Mouse (Mus musculus): ENCODE data around the gene Slc39a8. TPM values are rescaled to one million over a fixed set of nuclear protein-coding genes. Genes with fewer than 3 reads are reported as not detected.
A peak's percentile ranks its signal among the peaks of the same experiment; 100 is the strongest.

The Slc39a8 gene
- total RNA-seq, 2 experiments from 2014 or later = 2.9 to 3.5 TPM

DNA sequence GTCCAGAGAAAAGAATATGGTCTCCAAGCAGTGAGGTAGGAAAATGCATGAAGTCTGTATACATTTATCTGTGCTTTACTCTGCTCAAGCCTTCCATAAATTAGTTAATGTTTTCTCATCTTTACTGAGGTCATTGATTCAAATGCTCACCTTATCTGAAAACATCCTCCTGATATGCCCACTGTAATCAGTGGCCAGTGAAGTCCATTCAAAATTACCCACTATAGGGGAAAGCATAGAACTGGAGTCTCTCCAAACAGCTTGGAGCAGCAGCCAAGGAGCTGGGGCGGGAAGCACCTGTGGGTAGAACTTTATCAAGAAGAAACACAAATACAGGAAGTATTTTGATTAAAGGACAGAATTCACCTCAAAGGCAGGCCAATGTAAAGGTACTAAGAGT, 19.8 kb downstream of the Slc39a8 start:
- DNase-seq (ENCODE audit: extremely low spot score in 1 of 2, low spot score in 1 of 2) = no peak

DNA sequence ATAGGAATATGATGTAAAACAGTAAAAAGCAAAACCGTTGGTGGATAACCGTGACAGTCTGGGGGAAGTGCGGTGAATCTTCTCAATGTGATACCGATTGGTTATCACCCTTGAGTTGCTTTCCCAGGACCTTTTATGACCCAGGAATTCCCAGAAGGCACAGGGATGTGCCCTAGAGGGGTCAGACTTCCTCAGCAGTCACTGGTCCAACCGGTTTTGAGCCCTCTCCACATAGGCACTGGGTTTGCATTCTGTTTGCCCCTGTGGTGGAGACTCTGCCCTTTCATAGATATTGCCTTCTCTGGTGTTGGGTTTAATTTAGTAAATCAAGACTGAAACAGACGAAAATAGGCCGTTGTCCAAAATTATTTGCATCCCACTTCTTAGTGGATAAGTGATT, 20.8 kb downstream of the Slc39a8 start:
- DNase-seq (ENCODE audit: extremely low spot score in 1 of 2, low spot score in 1 of 2) = no peak

DNA sequence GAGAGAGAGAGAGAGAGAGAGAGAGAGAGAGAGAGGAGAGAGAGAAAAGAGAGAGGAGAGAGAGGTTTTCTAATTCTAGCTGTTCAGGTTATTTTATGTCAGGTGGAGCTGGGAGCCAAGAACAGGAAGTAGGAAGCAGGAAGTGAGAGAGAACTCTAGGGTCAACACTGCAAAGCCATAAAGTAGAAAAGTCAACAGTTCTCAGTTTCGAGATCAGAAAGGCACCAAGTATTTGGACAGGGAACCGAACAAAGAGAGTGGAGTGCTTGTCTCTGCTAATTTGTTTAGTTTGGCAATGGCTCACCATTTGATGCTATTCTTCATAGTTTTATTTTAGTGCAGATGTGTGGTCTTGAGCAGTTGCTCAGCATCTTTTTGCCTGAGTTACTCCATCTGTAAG, 26.5 kb downstream of the Slc39a8 start:
- DNase-seq (ENCODE audit: extremely low spot score in 1 of 2, low spot score in 1 of 2) = no peak

GRCm38 (mm10) chr3:135853604-135854297, 28.7 kb downstream of the Slc39a8 start:
- no peak for DNase-seq (ENCODE audit: extremely low spot score in 1 of 2, low spot score in 1 of 2)

DNA sequence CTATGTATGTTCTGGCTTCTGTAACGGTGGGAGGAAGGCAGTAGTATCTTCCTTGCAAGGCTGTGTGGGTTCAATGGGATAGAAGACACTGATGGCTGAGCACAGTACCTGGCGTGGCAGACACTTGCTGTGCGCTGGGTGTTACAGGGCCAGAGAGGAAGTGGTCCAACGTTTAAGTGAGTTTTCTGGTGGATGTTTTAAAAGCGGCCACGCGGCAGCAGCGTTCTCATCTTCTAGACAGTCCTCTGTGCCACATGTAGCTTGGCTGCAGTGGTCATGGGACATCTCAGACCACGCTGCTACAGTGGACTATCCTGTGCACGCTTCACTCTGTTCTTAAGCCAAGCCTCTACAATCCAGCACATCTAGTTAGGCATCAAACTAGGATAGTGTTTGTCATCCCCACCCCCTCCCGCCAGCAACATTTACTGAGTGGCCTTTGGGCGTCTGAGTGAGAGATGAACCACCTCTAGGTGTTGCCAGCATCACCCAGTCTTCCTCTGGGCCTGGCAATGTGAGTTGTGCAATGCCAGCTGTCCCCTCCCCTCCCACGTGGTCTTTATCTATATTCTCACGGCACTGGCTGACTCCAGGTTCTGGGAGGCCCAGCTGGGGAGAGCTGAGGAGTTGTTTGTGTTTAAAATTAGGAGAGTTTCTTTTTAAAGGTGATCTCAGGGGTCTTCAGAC, 29.4 kb downstream of the Slc39a8 start:
- no peak for DNase-seq (ENCODE audit: extremely low spot score in 1 of 2, low spot score in 1 of 2)

DNA sequence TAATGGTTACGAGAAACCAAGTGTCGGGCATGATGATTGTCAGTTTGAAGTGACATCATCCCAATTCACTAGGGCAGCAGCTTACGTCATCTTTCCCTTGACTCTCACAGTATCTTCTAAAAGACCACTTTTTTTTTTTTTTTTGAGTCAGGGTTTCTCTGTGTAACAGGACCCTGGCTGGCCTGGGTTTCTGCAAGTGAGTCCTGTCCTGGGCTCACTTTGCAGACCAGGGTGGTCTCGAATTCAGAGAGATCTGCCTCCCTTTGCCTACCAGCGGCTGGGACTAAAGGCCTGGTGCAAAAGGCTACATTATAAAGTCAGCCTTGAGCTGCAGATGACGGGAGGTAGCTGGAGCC, 29.9 kb downstream of the Slc39a8 start:
- DNase-seq (ENCODE audit: extremely low spot score in 1 of 2, low spot score in 1 of 2) = no peak

DNA sequence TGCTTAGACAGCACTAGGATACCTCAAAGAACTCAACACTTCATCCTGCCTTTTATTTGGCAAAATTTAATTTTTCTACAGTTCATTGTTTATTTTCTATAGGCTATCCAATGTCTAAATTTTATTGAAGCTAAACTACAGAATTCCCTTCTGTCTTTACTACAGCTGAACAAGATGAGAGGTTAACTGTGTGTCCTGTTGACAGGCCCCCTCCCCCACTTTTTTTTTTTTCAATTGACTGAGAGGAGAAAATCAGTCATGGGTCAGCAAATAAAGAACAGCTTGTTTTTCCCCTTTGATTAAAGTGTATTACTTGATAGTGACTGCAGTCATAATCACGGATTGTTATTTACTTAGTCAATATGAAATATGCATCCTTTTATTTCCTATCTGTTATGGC, 31.2 kb downstream of the Slc39a8 start:
- DNase-seq (ENCODE audit: extremely low spot score in 1 of 2, low spot score in 1 of 2) = no peak

- no peak for DNase-seq (ENCODE audit: extremely low spot score in 1 of 2, low spot score in 1 of 2)
Observed at GRCm38 (mm10) chr3:135857134-135857533, 32.1 kb downstream of the Slc39a8 start.

DNA sequence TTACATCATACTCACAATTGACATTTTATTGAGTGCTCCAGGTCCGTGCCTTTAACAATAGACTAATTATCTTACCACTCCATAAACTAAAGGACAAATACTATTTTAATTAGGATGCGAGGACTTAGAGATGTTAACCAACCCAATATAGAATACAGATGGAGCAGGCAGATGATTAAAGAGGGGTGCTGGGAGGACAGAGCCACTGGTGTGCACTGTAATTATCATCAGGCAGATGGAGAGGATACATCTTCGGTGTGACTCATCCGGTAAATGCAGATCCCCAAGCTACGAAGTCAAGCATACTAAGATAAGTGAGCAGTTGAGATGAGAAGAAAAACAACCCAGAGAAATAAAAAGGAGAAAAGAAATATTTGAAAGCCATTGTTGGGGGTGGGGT, 34.4 kb downstream of the Slc39a8 start:
- DNase-seq (ENCODE audit: extremely low spot score in 1 of 2, low spot score in 1 of 2) = no peak

DNA sequence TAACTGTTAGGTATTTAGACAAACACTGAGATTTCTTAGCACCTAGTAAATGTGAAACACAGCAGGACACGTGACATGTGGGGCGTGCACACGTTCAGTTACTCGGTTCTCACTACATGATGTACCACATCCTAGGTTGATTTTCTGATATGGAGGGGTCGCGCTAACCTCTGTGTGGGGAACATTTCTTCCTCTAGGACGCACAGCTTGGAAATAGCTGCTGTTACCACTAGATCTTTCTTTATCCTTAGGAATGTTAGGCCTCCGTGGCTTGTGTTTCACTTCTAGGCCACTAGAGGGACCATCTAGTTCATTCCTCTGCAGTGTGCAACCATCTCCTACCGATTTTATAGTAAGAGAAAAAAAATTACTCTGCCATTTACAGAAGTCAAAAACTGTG, 37.7 kb downstream of the Slc39a8 start:
- DNase-seq (ENCODE audit: extremely low spot score in 1 of 2, low spot score in 1 of 2) = peak in 1 of 2 experiments; percentile 30

- no peak for DNase-seq (ENCODE audit: extremely low spot score in 1 of 2, low spot score in 1 of 2)
Observed at GRCm38 (mm10) chr3:135869041-135869440, 44.0 kb downstream of the Slc39a8 start.

DNA sequence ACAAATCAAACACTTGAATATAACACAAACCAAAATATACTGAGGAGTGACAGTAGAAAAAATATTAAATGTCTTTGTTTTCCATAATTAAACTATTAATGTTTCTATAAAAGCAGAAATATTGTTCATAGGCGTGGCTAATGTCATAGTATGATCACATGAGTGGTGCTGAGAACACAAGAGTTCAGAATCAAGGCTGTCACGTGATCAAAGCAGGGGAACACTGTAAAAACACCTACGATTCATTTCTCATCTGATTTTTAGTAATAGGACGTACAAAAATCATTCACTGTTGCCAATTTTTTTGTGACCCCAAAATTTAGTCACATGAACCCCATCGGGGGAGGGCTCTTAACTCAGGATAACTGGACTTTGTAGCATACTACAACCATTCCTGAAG, 47.2 kb downstream of the Slc39a8 start:
- DNase-seq (ENCODE audit: extremely low spot score in 1 of 2, low spot score in 1 of 2) = no peak

- no peak for DNase-seq (ENCODE audit: extremely low spot score in 1 of 2, low spot score in 1 of 2)
Observed at GRCm38 (mm10) chr3:135873596-135873995, 48.5 kb downstream of the Slc39a8 start.

DNA sequence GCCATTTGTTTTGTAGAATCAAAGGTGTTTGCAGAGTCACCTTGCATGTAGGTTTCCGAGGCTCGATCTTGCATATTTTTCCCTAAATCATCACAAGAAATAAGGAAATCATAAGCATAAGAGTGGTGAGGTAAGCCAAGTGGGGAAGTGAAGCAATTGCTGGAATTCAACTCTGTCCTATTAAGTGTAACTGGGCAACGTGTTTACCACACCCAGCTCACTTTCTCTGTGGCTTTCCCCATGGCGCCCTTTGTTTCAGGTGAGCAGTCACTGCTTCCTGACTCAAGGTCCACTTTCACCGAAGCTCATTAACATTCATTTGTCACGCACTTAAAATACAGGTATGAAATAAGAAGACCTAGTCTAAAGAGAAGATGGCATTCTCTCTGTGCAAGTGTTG, 53.0 kb downstream of the Slc39a8 start:
- DNase-seq (ENCODE audit: extremely low spot score in 1 of 2, low spot score in 1 of 2) = no peak

DNA sequence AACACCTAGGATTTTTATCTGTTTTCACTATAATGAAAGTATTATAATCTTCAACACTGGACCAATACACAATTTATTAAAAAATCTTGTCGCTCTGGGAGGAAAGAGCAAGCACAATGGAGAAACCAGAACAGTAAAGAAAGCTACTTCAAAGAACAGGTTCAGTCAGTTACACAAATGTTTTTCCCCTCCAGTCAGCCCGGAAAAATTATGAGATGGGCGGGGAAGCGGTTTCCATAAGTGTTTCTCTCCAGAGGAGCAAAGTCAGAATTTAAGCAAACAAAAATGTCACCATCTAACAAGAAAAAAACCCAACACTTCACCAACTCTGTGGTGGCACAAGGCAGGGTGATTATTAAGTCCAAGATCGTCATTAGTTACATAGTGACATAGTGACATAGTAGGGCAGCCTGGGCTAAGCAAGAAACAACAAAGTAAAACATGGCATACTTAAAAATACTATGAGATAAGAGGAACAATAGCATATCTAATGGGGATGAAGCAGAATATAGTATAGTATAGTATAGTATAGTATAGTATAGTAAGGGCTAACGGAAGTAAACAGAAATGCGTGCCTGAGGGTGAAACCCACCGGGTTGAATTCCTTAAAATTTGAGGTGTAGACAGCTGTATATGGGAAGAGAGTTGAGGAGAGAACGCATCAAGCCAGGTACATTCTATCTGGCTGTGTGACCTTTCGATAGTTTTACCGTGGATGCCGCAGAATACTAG, 61.0 kb downstream of the Slc39a8 start:
- no peak for DNase-seq (ENCODE audit: extremely low spot score in 1 of 2, low spot score in 1 of 2)

GRCm38 (mm10) chr3:135886659-135887027, 61.6 kb downstream of the Slc39a8 start:
- DNase-seq (ENCODE audit: extremely low spot score in 1 of 2, low spot score in 1 of 2) = peak; percentile 65 to 88

DNA sequence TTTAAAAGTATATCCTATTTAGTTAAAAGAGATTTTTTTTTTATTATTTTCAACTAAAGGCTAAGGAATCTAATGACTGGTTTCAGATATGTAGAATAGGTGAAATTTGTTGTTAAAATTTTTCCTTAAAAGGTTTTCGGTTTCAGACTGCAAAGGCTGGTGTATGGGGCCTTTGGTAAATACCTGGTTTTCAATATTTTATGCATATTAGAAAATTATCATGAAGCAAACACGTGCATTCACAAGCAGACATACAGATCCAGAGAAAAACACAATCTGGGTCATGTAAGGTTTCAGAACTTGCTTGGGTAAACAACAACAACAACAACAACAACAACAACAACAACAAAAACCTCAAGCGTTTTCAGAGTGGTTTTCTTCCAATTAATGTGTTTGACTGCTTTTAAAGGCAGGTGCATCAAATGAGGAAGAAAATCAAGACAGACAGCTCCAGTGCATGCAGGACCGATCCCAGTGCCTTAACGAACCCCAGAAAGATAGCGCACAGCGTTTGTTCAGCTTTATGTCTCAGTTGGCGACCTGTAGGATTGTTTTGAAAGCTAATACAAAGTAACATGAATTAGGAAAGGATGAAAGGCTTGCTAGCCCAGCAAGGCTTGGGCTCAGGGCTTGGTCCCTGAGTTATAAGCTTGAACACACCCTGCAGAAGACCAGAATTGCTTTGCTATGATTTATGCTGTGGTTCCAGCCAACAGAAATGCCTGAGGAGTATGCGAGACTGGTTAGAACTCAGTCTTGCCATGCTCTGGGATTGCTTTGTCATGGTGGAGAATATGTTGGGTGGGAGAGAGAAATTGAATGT, 62.2 kb downstream of the Slc39a8 start:
- DNase-seq (ENCODE audit: extremely low spot score in 1 of 2, low spot score in 1 of 2) = peak in 1 of 2 experiments; percentile 7

DNA sequence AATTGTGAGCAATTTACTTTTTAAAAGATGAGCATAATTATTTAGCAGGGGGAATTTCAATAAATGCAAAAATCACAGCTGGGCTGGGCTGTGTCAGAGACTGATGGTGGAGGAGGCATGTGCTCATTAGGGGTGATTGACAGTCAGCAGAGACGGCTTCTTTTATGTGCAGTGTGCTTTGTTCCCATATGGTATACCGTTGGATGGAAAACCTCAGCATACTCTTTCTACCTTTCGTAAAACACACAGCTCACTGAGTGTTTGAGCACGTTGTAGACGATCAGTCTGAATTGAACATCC, 62.7 kb downstream of the Slc39a8 start:
- peak; percentile 8 to 11 for DNase-seq (ENCODE audit: extremely low spot score in 1 of 2, low spot score in 1 of 2)

- DNase-seq (ENCODE audit: extremely low spot score in 1 of 2, low spot score in 1 of 2) = no peak
Observed at GRCm38 (mm10) chr3:135889401-135889800, 64.3 kb downstream of the Slc39a8 start.

DNA sequence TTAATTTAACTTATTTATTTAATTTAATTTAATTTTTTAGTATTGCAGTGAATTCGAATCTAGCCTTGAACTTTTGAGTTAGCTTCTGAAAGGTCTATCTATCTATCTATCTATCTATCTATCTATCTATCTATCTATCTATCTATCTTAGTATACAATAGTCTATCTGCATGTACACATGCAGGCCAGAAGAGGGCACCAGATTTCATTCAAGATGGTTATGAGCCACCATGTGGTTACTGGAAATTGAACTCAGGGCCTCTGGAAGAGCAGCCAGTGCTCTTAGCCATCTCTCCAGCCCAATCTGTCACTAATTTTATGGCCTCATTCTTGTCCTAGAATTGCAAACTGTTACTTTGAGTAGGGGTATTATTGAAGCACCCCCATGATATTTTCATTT, 78.3 kb downstream of the Slc39a8 start:
- DNase-seq (ENCODE audit: extremely low spot score in 1 of 2, low spot score in 1 of 2) = no peak

GRCm38 (mm10) chr3:135904881-135905280, 79.8 kb downstream of the Slc39a8 start:
- DNase-seq (ENCODE audit: extremely low spot score in 1 of 2, low spot score in 1 of 2) = no peak

All from layer of hippocampus, postnatal 25 days (tissue).